Mouse (Mus musculus): Measurements from ENCODE around the gene Phpt1.

The Phpt1 gene

DNA sequence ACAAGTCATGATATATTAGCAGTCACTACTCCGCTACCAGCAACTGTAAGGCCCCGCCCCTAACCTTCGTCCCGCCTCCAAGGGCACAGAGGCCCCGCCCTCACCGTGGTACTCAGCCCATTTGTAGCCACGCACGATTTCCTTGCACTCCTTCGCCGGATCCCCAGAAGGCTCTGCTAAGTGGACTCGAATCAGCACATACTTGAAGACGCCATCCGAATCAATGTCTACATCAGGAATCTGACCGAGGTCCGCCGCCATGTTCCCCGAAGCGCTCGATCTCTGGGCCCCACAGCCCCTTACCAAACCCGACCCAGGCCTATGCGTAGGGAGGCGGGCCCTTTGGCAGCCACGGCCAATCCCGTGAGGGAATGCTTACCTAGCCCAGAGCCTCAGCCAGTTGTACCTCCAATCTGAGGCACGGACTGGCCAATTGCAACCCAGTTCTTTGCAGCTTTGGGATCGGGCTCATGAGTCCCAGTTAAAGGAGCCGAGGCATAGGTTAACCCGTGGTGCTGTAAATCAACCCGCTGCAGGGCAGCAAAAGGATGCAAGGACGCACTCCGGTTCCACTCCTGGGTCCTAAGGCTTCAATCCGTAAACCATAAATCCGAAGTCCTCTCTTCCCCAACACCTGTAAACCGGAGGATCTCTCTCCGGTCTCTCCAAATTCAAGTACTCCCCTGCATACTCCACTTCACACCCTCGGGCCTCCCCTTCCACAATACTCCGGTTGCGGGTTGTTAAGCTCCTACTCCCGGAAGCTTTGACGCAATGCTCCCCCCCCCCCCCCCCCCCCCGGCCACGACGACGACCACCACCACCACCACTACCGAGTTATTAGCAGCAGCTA, at the start of gene Phpt1, which contains the start of gene Mamdc4:
Phpt1 (minus strand) TSS at position 646 of the 853 bp plus-strand sequence.
Mamdc4 (minus strand) TSS at position 267 of the 853 bp plus-strand sequence.
- peak; percentile 97 for DNase-seq

DNA sequence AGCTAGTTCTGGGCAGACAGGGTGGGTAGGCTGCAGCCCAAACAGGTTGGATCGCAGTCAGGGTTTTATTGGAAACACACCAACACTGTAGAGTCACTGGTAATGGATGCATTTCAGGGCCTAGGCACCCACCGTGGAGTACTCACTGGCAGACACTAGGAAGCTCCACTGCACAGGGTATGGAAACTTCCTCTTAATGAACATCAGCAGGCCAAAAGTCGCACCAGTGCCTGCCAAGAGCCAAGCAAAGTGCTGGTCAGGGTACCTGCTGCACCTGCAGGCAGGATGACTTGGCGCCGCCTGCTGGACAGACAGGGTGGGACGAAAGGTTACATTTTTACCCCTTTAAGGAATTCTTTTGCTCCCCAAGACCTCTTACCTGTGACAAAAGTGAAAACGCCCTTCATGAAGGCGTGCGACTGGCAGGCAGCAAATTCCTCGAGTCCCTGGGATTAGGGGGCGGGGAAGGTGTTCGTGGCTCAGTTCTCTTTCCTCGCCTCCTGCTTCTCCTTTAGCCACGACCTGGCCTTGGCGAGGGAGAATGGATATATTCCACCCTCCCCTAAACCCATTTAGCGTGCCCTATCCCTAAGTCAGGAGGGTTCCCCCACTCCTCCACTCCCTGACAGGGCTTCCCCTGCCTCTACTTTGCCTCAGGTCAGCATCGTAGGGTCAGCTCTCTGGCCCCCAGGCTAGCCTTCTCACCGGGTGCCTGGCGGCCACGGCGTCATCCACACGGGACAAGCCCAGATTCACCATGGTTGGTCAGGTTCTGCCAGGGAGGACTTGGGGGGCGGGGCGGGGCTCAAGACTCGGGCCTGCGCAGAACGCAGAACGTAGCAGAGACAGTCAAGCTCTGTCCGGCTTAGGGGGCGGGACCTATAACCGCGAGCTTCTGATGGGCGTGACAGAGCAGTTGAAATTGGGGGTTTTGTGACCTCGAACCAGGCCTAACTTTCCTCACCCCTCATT, 46.5 kb upstream of the Phpt1 start, which contains the start of gene Tmem141:
Tmem141 (minus strand) TSS at position 777 of the 972 bp plus-strand sequence.
- peak; percentile 95 for DNase-seq

DNA sequence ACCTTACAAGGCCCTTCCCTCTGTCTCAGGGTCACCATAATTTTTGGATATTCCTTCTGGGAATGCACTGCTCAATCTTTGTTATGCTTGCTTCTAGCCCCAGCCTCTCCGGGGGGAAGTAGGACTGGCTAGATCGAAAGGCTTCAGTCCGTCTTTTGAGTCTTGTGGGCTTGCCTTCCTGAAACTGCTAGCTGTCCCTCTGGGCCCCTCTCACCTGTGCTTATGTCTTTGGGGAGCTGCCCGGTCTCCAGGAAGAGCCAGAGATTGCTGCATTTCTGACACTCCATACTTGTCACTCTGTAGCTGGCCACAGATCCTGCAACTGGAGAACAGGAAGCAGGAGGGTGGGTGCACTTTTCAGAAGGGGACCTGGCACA, 45.8 kb upstream of the Phpt1 start:
- no peak for DNase-seq

DNA sequence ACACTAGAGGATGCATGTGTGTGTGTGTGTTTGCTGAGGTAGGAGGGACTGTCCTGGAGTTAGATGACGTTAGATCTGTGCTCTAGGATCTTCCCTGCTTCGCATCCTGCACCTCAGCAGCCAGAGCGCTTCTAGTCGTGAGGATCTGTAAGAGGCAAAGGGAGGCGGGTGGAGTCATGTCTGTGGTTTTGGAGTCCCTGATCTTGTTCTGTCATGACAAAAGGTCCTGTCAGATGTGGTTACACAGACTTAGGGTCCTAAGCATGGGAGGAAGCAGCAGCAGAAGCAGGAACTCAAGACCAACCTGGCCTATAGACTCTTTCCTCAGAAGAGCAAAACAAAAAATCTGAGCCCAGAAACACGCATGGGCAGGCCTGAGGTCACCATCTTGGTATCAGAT, 45.4 kb upstream of the Phpt1 start:
- no peak for DNase-seq

DNA sequence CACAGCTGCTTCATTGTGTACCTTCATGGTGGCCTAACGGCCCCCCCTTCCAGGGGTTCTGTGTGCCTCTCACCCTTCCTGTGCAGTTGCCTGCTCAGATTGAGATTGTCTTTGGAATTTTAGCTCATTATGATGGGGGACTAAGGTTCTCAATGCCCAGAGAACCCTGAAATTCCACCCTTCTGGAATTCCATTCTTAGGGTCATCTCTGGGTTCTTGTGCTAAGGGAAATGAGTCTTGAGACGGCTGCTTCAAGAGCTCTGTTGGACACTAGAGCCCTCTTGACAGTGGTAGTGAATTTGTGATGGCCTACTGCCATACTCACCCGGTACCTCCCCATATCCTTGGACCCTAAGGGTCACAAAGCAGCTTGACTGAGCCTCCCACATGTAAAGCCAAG, 42.6 kb upstream of the Phpt1 start, which contains the start of gene Ccdc183:
Ccdc183 (minus strand) TSS at position 101 of the 400 bp plus-strand sequence.
- no peak for DNase-seq

DNA sequence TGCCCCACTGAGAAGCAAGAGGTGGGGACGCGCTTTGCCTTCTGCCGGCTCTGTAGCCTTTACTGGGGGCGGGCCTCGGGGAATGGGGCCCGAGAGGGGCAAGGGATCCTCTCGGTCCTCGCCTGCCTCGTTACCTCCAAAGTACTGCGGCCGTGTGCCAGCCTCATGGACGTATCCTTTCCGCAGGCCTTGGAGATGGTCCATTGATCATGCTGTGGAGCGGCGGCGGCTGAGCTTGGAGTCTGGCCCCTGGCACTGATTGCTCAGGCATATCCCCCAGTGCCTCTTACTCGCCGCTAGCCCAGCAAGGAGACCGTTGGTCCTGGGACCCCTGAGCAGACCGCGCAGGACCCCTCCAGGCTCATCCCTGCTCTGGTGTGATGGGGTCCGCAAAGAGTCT, 41.4 kb upstream of the Phpt1 start:
- DNase-seq = no peak

DNA sequence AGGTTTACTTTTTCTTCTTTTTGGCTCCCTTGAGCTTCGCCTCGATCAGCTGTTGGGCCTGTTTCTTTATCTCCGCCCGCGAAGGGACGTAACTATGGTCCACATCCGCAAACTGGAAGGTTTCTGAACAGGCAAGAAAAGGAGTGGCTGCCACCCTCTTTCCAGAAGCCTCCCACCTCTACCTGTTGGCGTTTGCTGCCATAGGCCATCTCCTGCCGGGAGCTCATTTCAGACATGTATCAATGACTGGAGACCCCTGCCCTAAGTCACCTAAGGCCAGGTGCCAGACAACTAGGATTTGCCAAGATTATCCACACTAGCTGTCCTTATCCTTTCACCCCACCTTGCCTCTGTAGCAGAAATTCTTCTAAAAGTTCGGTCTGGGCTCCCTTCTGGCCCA, 33.6 kb upstream of the Phpt1 start:
- DNase-seq = no peak

DNA sequence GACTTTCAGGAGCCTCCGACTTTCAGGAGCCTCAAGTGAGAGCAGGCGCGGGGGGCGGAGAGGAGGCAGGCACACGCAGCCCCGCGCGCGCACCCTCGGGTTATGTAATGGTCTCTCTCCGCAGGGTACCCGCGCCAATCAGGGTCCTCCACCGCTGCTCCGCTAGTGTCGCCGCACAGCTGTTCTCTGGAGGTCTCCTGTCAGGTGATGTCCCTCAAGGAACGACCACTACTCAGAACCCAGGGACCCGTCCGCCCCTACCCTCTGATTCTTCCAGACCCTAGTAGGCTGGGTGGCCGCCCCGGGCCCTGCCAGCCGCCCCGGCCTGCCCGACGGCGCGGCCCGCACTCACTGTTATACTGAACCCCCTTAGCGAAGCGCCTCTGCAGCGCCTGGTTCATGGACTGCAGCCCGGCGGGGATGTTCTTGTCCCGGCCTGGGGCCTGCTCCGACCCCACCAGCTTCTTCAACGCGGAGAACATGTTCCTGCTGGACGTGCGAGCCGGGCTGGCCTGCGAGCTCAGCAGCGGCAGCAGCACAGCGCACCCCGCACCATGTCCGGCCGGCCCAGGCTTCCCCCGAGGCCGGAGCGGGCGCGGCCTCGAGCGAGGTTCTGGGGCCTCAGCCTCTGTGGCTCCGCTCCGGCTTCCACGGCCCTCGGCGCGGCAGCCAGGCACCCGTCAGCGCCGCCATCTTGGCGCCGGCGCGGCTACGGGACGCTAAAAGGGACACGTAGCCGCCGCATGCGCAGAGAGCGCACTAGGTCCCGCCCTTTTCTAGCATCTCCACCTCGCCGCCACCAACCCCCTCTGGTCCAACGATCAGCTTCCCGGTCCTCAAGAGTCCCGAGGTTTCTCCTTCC, 33.0 kb upstream of the Phpt1 start, which contains the start of gene Rabl6:
Rabl6 (minus strand) TSS at position 761 of the 862 bp plus-strand sequence.
- peak; percentile 94 for DNase-seq

DNA sequence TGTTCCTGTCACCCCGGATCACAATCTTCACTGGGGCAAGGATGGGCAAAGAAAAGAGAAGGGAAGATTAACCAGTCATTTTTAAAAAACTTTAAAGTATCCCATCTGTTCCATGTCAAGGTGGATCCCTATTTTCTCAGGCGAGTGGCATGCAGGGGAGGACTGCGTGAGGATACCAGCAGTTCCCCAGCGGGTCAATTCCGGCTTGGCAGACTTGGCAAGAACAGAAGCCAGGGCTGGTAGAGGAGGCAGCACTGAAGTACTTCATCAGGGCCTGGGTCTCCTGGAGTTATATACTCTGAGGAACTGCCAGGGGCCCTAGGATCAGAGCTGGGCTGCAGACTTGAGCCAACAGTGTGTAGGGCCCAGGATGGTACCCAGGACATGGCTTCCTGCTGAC, 27.5 kb upstream of the Phpt1 start:
- DNase-seq = no peak

DNA sequence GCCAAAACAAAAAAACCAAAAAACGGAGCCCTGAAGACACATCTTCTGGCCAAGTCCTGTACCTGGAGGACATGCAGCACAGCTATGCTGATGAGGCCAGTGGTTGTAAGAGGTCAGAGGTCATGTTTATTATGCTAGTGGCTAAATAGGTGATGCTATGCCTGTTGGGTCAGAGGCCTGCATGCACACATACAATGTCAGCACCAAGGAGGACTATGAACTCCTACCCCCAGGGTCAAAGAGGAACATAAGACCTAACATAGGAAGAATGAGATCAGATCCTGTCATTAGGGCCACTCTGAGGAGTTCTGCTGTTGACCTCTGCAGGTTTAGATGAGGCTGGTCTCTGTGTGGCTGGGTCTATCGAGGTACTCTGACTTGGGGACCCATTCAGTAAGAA, 25.0 kb upstream of the Phpt1 start:
- no peak for DNase-seq

DNA sequence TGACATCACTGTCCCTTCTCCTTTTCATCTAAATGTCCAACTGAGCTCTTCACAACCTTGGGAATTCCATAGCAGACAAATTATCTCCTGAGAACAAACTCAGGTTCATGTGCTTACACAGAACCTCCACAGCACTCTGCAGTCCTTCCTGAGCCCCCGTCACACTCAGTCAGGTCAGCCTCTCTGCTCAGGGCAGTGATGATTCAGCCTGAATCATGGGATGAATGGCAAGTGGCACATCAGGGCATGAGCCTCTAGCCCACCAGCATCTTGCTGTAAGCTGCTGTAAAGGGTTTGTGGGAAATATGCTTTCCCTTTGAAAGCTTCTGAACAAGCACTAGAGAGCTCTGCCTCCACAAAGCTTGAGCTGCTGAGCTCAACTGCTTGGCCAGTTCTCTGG, 23.7 kb upstream of the Phpt1 start:
- no peak for DNase-seq

DNA sequence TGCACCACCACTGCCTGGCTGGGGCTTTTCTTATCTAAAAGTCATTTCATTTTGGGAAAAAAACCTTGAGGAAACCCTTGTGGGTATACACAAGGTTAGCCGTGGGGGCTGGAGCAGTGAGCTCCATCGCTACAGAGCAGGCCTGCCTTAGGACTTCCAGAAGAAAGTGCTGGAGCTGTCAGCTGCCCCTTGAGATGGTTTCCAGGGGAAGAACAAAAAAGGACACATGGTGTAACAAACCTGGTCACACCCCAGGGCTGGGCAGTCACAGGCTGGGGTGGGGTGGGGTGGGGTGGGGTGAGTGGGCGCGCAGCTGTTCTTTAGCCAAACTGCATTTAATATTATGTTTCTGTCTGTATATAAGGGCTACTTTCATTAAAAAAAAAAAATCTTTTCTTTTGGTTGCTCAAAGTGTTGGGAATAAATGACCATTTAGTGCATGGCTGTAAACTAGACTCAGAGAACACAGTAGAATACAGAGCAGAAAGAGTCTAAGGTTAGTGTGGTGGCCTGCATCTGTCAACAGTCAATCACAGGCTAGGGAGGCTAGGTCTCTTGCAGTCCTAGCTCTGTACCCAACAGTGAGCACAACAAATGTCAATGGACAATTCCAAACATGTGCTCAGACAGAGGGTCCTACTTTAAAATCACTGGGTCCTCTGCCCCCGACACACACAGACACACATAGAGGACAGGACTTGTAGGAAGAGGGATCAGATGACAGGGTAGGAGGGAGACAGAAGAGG, 21.9 kb upstream of the Phpt1 start:
- no peak for DNase-seq

DNA sequence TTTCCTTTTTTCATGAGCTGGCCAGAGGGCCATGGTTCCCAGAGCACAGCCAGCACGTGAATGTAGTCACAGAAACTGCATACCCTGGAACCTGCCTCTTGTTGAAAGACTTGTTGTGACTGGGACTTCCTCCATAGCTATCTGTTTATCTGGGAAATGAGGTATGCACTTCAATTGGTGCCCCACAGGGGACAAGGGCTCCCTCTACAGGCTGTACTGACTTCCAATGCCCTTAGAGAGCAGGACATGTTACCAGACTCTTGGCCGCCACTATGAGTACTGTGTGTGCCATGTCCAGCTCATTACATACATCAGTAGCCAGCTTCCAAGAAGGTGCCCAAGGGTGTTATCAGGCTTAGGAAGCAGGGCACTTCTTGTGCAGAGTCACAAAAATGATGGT, 16.8 kb upstream of the Phpt1 start:
- DNase-seq = no peak

DNA sequence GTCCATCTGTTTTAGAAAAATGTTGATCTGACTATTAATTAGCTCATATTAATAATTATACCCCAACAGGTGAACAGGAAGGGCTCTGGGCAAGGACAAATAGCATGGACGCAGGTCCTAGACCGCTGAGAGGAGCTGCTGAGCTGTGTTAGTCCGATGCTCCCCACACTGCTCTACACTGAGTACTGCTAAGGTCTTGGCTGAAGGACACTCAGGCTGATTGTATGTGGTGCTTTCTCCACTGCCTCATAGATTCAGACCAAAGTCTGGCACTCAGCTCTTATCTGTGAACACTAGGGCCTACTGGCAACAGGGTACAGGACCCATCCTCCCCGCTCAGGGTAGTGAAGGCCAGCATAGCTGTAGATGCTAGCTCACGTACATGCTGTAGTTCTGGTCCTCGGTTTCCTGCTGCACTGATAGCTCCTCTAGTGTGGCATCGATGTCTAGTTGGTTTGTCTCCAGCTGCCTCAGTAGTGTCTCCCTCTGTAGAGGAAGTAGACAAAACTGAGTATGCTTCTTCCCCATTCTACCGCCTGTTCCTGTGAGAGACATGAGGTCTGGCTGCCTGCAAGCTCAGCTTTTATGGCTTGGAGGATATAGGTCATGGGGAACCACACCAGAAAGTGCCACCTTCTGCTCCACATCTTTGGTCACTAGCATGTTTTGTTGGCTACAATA, 13.3 kb upstream of the Phpt1 start:
- DNase-seq = no peak

DNA sequence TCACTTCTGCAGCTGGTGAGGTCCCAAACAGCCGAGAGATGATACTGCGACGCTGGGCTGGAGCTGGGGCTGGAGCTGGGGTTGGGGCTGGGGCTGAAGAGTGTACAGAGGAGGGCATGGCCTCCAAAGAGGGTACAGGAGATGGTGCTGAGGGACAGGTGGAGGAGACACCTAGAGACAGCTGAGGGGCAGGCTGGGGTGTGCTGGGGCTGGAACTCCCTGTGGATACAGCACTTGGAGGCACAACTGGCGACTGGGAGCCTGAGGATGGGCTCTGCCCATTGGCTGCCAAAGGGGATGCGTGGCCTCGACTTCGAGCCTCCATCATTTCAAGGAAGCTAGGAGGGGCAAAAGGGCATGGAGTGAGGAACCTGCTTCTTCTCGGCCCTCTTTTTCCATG, 12.3 kb upstream of the Phpt1 start:
- DNase-seq = no peak

DNA sequence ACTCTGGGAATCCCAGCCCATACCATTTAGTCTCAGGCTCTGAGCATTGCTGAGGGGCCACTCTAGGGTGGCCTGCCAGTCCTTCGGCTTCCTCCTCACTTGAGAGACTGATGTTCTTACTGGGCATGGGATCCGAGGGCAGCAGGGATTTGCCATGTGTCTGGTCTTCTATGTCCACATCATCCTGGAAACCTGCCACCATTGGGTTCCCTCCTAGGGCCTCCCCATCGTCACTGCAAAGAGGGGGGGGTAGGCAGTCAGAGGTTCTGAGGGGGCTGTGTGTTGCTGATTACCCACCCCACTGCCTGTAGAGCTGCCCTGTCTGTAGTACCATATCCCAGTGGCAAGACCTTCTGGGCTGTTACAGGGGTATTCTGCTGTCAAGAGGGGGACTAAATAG, 10.6 kb upstream of the Phpt1 start:
- DNase-seq = no peak

DNA sequence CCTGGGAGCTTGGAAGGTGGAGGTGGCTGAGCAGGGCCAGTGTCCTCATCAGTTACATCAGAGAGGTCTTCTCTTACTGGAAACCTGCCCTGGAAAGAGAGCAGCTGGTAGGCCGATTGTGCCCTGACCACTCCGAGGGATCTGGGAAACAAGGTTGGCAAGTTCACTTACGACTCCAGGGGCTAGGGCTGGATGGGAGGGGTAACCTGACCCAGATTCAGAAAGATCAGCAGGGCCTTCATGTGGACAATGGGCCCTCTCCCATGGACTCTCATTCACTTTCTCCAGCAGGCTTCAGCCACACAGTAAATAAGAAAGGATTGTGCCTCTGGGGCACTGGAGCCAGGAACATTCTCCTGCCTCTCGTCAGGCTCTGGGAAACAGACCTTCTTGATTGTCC, 9.8 kb upstream of the Phpt1 start:
- DNase-seq = no peak

DNA sequence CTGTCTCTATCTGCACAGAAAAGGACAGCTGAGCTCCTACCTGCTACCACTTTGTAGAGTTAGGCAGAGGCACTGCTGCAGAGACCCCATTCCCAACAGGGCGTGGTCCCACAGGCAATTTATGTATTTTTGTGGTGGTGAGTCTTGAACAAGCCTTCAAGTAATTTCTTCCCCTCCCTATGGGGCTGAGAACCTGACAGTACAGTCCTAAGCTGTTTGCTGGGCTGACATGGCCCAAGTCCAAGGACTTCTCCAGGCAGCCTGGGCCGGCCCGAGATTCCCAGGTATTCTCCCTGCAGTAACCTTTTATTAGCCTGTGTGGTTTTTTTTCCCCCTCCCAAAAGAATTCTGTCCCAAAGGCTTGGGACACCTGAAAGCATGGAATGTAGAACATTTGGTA, 9.1 kb upstream of the Phpt1 start:
- no peak for DNase-seq

DNA sequence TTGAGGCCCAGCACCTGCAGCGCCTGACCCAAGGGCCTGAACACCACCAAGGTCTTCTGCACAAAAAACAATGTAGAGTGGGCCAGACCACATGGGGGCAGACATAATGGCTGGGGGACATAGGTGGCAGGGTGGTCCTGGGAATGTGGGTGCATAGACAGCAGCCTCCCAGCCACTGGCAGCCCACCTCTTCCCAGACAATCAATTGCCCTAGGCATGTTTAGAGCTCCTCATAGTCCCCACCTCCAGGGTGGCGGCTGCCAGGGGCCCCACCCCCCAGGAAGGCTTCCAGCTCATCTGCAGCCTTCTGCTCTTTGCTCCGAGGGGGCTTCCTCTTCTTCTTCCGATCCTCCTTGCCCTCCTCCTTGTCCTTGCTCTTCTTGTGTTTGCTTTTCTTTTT, 8.5 kb upstream of the Phpt1 start:
- DNase-seq = no peak

DNA sequence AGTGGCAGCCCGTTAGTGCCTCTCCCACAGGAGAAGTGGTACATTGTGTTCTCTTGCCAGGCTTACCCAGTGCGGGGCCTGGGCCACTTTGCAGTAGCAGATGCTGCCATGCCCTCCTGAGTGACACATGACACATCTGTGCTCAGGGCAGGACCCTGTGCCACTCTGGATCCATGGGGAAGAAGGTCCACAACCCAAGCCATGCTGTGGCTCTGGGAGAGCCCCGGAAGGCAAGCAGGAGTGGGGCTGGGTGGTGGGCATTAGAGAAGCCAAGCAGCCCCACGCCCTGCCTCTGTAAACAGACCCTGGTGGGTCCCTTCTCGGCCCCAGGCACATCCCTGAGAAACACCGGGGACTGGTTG, 8.1 kb upstream of the Phpt1 start:
- no peak for DNase-seq

DNA sequence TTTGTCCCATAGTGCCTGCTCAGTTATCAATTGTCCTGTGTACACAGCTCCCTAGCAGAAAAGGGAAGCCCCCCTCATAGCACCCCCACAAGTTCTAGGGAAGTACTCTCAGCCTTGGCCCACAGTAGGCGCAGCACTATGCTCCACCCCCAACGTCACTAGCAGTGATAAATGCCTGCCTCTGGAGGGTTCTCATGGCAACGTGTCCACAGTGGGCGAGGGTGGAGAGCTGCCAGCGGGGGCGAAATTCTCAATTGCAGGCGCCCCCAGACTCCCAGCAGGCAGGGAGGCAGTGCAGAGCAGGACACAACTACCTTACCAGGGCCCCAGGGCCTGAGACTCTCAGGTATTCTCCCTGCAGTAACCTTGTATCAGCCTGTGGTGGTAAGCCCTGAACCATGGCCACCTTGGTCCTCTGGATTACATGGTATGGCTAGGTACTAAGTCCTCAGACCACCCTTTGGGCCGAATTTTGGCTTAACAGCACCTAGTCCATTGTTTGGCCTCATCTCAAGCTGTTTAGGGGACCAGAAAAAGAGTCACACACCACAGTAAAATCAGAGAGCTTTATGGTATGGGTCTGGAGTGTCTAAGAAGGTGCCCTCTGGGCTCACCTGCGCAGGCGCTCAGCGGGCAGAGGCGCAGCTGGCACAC, 7.6 kb upstream of the Phpt1 start:
- peak; percentile 60 for DNase-seq

Measured in kidney, postnatal 10 days (tissue).